Mouse (Mus musculus): ENCODE data around the gene Hipk4.
"Not testable (repeated sequence)": the region's sequence is repeated elsewhere in the genome, so short reads cannot be mapped to it uniquely, and the experiment has no call there.

Gene Hipk4

GRCm38 (mm10) chr7:27494659-27495367 lies 28.3 kb upstream of the Hipk4 start:
- not testable (repeated sequence) for DNase-seq (ENCODE audit: low spot score)

- DNase-seq (ENCODE audit: low spot score), result no peak
Measured at GRCm38 (mm10) chr7:27499036-27499435, 24.0 kb upstream of the Hipk4 start, which contains the start of gene Prx. TSS of gene Prx (plus strand) at chr7:27499324.

GRCm38 (mm10) chr7:27501620-27502019 lies 21.4 kb upstream of the Hipk4 start:
- no peak for DNase-seq (ENCODE audit: low spot score)

GRCm38 (mm10) chr7:27506765-27507370 lies 16.2 kb upstream of the Hipk4 start:
- DNase-seq (ENCODE audit: low spot score), result peak; percentile 25

GRCm38 (mm10) chr7:27507711-27508647 lies 15.1 kb upstream of the Hipk4 start:
- peak; percentile 97 for DNase-seq (ENCODE audit: low spot score)

- peak; percentile 75 for DNase-seq (ENCODE audit: low spot score)
Measured at GRCm38 (mm10) chr7:27508648-27509005, 14.4 kb upstream of the Hipk4 start.

- DNase-seq (ENCODE audit: low spot score), result no peak
Measured at GRCm38 (mm10) chr7:27510809-27511208, 12.3 kb upstream of the Hipk4 start.

GRCm38 (mm10) chr7:27514961-27515360 lies 8.1 kb upstream of the Hipk4 start:
- DNase-seq (ENCODE audit: low spot score), result no peak

DNA sequence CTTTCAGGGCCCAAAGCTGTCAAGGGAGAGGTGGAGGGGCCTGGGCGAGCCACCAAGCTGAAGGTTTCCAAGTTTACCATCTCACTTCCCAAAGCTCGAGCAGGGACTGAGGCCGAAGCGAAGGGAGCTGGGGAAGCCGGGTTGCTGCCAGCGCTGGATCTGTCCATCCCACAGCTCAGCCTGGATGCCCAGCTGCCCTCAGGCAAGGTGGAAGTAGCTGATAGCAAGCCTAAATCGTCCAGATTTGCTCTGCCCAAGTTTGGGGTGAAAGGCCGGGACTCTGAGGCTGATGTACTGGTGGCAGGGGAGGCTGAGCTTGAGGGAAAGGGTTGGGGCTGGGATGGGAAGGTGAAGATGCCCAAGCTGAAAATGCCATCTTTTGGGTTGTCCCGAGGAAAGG lies 4.8 kb upstream of the Hipk4 start:
- no peak for DNase-seq (ENCODE audit: low spot score)

DNA sequence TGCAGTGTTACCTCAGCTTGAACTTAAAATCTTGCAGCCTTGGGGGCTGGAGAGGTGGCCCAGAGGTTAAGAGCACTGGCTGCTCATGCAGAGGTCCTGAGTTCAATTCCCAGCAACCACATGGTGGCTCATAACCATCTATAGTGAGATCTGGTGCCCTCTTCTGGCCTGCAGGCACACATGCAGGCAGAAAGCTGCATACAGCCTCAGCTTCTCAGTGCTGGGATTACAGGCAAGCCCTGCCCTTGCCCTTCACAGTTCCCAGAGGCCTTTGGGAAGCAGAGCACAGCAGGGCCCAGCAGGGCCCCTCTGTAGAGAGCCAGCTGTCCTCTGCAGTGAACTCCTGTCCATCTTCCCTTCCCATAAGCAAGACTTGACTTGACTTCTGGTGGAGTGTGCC lies 3.0 kb upstream of the Hipk4 start:
- no peak for DNase-seq (ENCODE audit: low spot score)

DNA sequence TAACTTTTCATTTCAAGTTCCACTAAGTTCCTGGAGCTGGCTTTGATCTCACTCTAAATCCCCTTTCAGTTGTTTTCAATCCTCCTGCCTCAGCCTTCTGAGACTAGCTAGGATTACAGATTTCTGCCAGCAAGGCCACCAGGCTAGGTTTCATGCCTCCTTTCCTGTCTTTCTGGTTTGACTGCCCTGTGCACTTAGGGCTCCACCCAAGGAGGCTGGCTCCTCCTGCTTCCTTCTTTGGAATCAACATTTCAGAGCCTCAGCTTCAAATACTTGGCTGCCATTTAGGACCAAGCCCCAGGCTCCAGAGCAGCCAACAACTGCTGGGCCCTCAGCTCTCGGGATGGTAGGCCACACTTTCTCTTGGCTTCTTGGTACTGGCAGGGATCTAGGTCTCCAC lies 2.5 kb upstream of the Hipk4 start:
- no peak for DNase-seq (ENCODE audit: low spot score)

GRCm38 (mm10) chr7:27523805-27524204 lies 738 bp downstream of the Hipk4 start:
- no peak for DNase-seq (ENCODE audit: low spot score)

- DNase-seq (ENCODE audit: low spot score), result peak; percentile 83
Measured at GRCm38 (mm10) chr7:27526039-27526827, 3.2 kb downstream of the Hipk4 start.

- DNase-seq (ENCODE audit: low spot score), result no peak
Measured at GRCm38 (mm10) chr7:27529070-27529469, 6.0 kb downstream of the Hipk4 start.

DNA sequence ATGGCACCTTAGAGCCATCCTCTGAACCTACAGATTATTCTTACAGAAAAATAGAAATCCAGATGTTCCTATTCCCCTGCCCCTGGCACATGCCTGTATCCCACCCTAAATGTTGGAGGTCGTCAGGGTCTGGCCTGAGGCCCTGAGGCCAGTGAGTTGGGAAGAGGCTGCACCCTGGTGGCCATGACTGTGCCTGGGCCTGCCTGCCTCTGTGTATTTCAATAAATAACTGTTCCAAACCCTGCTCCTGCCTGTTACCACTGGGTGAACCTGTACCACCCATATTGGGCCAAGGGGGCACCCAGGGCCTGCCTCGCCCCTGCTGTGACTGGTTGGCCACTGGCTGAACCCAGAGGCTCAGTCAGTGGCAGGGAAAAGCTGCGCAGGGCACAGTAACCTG lies 7.9 kb downstream of the Hipk4 start:
- DNase-seq (ENCODE audit: low spot score), result no peak

- no peak for DNase-seq (ENCODE audit: low spot score)
Measured at GRCm38 (mm10) chr7:27531707-27532106, 8.6 kb downstream of the Hipk4 start.

DNA sequence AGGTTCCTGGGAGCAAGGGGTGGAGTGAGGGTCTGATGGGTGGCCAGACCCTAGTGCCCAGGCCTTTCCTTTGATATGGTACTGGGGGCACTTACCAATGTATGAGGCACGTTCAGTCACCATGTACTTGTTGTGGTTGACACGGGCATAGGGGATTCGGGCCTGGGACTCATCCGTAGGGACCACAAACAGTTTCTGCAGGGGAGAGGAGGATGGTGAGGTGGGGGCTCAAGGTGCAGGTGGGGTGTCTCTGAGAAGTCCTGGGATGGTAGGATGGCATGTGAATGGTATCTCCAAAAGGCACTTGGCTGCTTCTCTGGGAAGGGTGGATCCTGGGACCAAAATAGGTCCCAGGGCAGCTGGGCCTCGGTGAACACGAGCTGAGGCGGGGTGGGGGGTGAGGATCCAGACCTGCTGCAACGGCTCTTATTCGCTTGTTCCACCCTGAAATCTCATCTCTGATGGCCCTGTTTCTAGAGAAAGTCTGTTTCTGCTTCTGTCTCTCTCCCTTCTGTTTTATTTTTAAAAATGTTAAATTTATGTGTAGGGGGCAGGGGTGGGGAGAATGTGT lies 9.5 kb downstream of the Hipk4 start:
- no peak for DNase-seq (ENCODE audit: low spot score)

DNA sequence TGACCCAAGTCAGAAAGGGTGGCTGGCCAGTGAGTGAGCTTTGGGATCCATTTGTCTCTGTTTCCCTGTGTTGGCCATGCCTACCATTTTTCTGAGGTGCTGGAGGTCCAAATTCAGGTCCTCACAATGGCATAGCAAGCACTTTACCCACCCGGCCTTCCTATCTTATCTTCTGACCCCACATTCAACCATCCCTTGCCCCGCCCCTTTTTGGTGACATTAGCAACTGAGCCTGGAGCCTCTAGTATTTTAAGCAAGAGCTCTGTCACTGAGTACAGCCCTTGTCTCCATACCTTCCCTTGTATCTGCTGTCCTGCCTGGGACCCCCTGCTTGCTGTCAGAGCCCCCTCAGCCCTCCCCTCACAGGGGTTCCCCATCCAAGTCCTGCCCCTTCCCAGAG lies 12.3 kb downstream of the Hipk4 start:
- no peak for DNase-seq (ENCODE audit: low spot score)

GRCm38 (mm10) chr7:27536618-27537017 lies 13.6 kb downstream of the Hipk4 start:
- no peak for DNase-seq (ENCODE audit: low spot score)

DNA sequence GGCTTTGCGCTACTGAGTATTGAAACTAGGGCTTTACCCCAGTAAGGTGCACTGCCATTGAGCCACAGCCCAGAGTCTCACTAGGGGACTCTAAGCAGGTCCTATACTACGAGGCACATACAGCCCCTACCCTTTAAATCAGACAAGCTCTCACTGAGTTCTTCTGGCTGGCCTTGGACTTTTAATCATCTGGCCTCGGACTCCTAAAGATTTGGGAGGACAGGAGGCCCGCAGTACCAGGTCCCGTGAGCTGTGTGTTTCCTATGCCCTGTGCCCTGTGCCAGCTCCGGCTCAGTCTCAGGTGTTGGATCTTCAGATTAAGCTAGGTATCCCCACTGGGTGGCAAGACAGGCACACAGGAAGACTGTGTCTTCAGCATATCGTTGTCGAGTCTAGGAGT lies 14.9 kb downstream of the Hipk4 start:
- DNase-seq (ENCODE audit: low spot score), result no peak

- no peak for DNase-seq (ENCODE audit: low spot score)
Measured at GRCm38 (mm10) chr7:27538797-27539196, 15.7 kb downstream of the Hipk4 start.

GRCm38 (mm10) chr7:27540521-27540920 lies 17.5 kb downstream of the Hipk4 start:
- DNase-seq (ENCODE audit: low spot score), result no peak

All from MN1 (cell line).